Mouse (Mus musculus): ENCODE measurements around the gene Stfa2l1.
"Not testable (repeated sequence)": the region's sequence is repeated elsewhere in the genome, so short reads cannot be mapped to it uniquely, and the experiment has no call there.

The Stfa2l1 gene

GRCm38 (mm10) chr16:36156402-36156975, at the start of gene Stfa2l1:
Gene Stfa2l1 (plus strand): TSS chr16:36156811.
- DNase-seq (ENCODE audit: low spot score in 2 of 2) = no peak

GRCm38 (mm10) chr16:36111486-36111885, 45.1 kb upstream of the Stfa2l1 start:
- not testable (repeated sequence) for DNase-seq (ENCODE audit: low spot score in 2 of 2)

GRCm38 (mm10) chr16:36115751-36116150, 40.9 kb upstream of the Stfa2l1 start:
- DNase-seq (ENCODE audit: low spot score in 2 of 2) = not testable (repeated sequence)

GRCm38 (mm10) chr16:36128092-36128491, 28.5 kb upstream of the Stfa2l1 start:
- no peak for DNase-seq (ENCODE audit: low spot score in 2 of 2)

GRCm38 (mm10) chr16:36131141-36131540, 25.5 kb upstream of the Stfa2l1 start, which contains the start of gene Csta1:
Gene Csta1 (minus strand): TSS chr16:36131241.
- no peak for DNase-seq (ENCODE audit: low spot score in 2 of 2)

- DNase-seq (ENCODE audit: low spot score in 2 of 2) = no peak
Measured at GRCm38 (mm10) chr16:36138201-36138600, 18.4 kb upstream of the Stfa2l1 start.

- DNase-seq (ENCODE audit: low spot score in 2 of 2) = not testable (repeated sequence)
Measured at GRCm38 (mm10) chr16:36167841-36168240, 11.2 kb downstream of the Stfa2l1 start.

GRCm38 (mm10) chr16:36176108-36176507, 19.5 kb downstream of the Stfa2l1 start:
- no peak for DNase-seq (ENCODE audit: low spot score in 2 of 2)

- DNase-seq (ENCODE audit: low spot score in 2 of 2) = no peak
Measured at GRCm38 (mm10) chr16:36179910-36180309, 23.3 kb downstream of the Stfa2l1 start.

- DNase-seq (ENCODE audit: low spot score in 2 of 2) = not testable (repeated sequence)
Measured at GRCm38 (mm10) chr16:36183912-36184311, 27.3 kb downstream of the Stfa2l1 start, which contains the start of gene Gm5483. Gene Gm5483 (plus strand): TSS chr16:36184212.

GRCm38 (mm10) chr16:36199226-36199625, 42.6 kb downstream of the Stfa2l1 start:
- no peak for DNase-seq (ENCODE audit: low spot score in 2 of 2)

GRCm38 (mm10) chr16:36203846-36204245, 47.2 kb downstream of the Stfa2l1 start:
- DNase-seq (ENCODE audit: low spot score in 2 of 2) = no peak

GRCm38 (mm10) chr16:36205684-36206083, 49.1 kb downstream of the Stfa2l1 start:
- not testable (repeated sequence) for DNase-seq (ENCODE audit: low spot score in 2 of 2)

- no peak for DNase-seq (ENCODE audit: low spot score in 2 of 2)
Measured at GRCm38 (mm10) chr16:36209967-36210453, 53.4 kb downstream of the Stfa2l1 start, which contains the start of gene Gm5416. Gene Gm5416 (plus strand): TSS chr16:36210403.
